Mouse (Mus musculus) monocyte, adult 2 months (primary cell): ENCODE results near the gene 2210408I21Rik.
A peak's percentile ranks its signal among the peaks of the same experiment; 100 is the strongest.
"Not testable (repeated sequence)": the region's sequence is repeated elsewhere in the genome, so short reads cannot be mapped to it uniquely, and the experiment has no call there.

ENCODE experiments used
- DNase-seq, 2 experiments: peaks; one replicate each; pipeline ENCODE4 v3.0.0; 2022; ENCODE audit warnings: low spot score in 2 of 2, low read depth in 1 of 2

Gene 2210408I21Rik

DNA sequence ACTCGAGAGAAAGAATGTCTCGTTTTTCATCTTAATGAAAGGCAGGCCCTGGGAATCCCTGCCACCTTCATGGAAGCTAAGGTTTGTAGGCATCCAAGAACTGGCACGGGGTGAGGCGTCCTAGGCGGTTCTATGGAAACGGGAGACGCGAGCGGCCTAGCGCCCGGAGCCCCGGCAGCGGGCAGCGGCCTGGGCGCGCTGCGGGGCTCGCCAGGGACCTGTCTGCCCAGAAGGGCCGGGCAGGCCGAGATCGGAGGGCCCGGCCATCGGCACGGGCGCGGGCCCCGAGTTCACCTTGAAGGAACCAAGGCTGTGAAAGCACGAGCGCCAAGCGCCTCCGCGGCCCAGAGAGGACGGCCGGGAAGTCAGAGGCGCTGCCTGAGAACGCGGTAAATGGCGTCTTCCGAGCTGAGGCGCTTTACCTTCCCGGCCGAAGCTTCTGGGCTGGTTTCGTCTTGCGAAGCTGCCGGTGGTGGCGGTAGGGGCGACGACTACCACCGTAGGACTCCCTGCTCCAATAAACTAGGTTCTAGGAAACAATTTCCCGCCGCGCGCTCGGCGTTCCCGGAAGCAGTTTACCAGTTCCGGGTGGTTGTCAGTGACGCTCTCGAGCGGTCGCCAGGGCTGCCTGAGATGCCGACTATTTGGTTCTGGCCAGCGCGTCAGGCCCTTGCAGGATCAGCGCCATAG is at the start of gene 2210408I21Rik, which contains the start of gene Slf1:
Gene 2210408I21Rik, plus strand, starts transcription at position 610 of the 690 bp plus-strand sequence.
Gene Slf1, minus strand, starts transcription at position 543 of the 690 bp plus-strand sequence.
- peak; percentile 42 to 62 for DNase-seq

DNA sequence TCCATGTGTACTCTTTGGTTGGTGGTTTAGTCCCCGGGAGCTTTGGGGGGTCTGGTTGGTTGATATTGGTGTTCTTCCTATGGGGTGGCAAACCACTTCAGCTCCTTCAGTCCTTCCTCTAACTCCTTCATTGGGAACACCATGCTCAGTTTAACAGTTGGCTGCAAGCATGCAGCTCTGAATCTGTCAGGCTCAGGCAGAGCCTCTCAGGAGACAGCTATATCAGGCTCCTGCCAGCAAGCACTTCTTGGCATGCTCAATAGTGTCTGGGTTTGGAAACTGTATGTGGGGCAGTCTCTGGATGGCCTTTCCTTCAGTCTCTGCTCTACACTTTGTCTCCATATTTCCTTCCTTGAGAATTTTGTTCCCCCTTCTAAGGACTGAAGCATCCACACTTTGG is 42.5 kb upstream of the 2210408I21Rik start:
- DNase-seq: not testable (repeated sequence)

DNA sequence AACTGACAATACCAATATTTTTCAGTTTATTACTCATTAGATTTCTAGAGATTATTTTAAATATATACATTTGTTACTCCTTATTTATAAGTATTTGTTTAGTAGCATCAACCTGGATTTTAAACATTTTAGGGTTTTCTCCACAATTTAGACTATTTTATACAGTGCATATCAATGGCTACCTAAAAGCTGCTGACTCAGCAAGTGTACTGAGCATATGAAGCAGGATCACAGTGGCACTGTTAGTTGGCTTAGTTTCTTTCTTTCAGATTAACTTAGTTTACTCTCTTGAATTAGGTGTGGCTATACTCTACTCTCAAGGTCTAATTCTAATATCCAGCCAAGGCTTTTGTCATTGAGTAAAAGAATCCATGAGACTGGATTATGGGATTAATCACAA is 27.6 kb upstream of the 2210408I21Rik start:
- no peak for DNase-seq

DNA sequence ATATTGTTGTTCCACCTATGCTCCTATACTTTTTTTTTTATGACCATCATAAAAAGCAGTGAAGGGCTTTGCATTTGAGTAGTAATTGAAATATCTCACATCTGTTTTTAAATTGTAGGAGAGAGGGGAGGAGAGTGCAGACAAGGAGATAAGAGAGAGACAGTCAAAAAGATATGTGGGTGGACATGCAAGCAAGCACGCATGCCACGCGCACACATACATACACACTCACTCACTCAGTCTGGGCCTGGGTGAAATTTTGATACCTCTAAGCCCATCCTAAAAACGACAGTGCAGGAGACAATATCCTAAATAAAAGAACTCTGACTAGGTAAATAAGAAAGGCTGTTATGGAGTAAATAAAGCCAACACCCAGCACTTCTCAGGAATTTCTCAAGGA is 16.6 kb upstream of the 2210408I21Rik start:
- DNase-seq: no peak

DNA sequence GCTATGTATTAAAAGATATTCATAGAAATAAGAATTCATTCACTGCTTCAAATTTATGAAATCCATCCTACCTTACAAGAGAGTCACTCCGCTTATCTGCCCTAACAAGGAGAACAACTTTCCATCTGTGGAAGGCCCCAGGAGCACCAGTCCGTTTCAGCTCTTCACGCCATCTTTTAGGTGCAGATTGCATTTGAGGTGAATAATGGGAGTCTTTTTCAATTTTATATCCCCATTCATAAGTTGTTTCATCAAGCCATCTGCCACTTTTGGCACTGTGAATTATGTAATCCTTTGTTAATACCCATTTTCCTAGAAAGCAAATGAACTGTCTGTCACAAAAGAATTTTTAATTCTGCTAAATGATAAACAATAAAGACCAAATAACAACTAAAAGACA is 10.2 kb upstream of the 2210408I21Rik start:
- no peak for DNase-seq

DNA sequence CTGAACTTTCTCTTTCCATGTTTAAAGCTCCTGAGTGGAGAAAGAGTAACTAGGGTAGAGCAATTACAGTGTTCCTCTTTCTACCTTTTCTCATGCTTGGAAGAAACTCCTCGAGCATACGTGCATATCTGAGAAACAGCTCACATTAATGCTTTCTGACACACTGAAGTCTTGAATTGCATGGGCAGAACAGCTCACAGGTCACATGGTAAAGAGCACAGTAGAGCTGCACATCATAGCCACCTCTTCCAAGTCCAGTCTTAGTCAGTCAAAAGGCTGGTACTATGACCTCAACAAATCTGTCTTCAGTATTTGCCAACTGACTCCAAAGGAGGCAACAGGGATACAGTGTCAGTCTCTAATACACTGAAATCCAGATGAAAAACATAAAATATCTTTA is 7.1 kb upstream of the 2210408I21Rik start:
- no peak for DNase-seq

DNA sequence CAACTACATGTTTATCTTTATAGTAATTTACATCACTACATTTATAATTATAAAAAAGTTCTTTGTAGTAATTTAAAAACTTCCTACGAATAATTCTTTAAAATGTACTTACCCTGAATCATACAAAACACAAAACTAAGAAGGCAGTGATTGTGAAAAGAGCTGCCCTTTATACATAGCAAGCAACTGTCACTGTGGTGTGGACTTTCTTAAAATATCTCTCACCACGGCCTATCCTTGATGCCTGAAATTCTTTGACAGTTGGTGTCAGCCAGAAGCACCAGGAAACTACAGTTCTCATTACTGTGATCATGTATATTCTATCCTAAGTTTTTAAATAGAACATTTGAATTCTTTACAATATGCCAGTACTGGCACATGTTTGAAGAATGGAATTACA is 4.2 kb upstream of the 2210408I21Rik start:
- DNase-seq: no peak

DNA sequence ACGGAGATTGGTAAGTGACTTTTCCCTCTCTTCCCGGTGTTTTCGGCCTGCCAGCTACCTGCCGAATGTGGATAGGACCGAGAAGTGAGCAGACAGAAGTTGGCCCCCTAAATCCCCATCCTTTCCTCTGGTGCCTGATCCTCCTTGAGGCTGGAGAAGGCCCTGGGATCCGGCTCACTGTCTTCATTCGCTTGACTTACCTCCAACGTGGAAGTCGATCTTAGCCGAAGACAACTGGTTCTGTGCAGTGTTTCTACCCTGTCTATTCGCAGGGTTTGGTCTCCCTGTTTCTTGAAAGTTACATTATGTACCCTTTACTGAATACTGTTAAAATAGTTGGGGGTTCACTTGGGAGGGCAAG is 261 bp downstream of the 2210408I21Rik start:
- DNase-seq: no peak

DNA sequence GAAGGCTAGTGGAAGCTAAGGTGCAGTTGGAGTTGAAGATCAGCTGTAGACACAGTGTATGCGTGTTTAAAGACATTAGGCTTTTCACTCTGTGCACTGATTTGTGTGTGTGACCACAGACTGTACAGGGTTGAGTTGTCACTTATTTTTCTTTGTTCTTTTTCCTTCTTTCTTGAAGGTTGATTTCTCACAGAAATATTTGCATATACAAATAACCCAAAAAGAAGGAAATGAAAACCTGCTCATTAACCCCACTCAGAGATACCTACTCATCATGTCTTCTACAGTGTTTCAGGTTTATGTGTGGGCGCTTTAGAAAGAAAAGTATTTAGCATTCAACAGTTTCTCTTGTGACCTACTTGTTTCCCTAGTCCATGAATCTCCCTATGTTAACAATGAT is 5.5 kb downstream of the 2210408I21Rik start:
- DNase-seq: no peak

DNA sequence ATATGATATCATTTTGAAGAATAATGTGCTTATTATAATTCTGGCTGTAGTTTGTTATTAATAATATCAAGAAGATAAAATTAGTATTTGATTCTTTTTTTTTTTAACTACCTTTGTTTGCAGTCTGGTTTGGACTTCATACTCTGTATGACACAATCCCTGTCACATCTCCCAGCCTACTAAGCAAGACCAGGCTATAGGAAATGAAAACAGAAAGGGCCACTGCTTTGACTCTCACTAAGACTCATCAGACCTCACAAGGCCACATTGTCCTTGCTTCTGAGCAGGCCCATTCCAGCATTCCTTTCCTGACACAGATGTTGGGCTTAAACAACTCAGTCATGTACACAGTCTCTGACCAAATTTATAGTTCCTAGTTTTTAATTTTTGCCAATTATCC is 42.6 kb downstream of the 2210408I21Rik start:
- DNase-seq: no peak

DNA sequence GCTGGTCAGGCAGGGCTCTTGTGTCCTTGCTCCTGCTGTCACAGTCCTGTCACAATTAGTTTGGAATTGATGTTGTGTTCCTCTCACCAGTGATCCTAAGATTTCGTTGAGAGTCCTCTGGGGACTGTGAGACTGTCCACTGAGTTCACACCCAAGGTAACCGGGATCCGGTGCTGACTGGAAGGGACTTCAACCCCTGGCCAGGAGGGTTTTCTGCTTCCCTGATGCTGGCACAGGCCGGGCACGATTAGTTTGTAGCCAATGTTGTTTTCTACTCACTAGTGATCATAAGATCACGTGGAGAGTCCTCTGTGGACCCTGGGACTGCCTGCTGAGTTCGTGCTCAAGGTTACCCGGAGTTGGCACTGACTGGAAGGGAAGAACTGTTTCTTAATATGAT is 55.3 kb downstream of the 2210408I21Rik start:
- DNase-seq: no peak

DNA sequence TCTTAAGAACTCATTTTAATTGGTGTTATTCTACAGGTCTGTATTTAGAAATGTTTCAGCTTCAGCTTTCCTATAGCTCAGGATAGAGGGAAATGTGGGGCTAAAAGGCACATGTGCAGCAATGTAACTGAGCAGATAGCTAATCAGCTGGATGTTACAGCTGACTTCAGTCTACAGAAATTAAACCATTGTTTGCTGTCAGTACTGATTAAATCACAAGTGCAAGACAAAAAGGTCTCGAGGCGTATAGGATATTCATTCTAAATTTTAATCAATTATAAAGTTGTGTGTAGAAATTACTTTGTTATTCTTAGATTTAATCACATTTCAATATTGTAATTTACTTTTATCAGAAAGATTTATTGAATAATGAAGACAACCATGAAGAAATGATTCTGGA is 56.9 kb downstream of the 2210408I21Rik start:
- DNase-seq: no peak

DNA sequence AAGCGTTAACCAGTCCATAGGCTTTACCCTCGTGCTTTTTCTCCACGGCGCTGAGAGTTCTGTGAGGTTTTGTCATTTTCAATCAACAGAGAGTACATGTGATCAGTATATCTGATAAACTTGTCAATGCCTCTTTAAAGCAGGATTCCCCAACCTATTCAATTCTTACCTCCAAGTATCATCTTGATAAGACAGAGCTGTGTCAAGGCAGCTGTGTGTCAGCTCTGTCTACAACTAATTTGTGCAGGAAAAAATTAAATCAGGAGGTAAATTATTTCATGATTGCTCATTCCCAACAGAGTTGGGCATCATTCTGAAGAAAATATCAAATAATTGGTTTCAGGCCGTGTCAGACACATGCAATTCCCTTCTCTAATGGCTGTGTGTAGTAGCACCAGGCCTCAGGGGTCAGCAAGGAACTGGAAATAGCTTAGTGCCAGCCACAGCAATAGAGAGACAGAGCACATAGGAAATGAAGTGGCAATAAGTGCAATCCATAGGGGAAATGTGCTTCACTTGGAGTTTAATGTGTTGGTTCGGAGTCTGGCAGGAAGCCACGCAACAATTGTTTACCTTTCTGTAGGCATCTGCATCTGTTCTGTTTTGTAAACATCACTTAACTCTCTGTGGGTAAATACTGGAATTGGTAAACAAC is 73.6 kb downstream of the 2210408I21Rik start:
- no peak for DNase-seq

DNA sequence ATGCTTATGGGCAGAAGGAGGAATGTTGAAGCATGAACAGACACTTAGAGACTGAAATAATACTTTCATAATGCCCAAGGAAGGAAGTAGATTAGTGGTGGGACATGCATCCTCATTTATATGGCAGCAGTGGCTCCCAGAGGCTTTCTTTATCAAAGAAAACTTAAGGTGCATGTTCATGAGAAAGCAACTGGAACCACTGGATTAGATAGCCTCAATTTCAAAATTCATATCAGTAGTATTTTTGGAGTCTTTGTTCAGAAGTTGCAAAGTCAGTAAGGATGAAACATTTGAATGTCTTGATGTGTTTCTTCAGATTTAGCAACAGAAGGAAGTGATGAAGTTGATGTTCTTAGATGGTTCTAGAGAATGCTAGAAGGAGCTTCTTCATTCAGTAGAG is 77.9 kb downstream of the 2210408I21Rik start:
- DNase-seq: no peak

DNA sequence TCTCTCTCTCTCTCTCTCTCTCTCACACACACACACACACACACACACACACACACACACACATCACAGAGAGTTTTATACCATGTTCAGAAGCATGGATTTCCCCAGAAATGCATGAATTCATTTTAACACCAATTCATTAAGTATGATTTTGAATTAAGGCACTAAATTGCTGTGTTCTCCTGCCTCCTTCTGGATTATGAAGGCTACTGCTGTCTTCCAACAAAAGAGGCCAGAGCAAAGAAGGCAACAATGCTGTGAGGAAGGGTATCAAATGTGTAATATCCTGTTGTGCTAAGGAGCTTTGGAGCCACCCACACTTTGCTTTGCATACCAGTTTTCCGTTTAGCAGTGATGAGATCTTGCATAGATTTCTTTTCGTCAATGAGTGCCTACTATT is 80.1 kb downstream of the 2210408I21Rik start:
- DNase-seq: no peak

DNA sequence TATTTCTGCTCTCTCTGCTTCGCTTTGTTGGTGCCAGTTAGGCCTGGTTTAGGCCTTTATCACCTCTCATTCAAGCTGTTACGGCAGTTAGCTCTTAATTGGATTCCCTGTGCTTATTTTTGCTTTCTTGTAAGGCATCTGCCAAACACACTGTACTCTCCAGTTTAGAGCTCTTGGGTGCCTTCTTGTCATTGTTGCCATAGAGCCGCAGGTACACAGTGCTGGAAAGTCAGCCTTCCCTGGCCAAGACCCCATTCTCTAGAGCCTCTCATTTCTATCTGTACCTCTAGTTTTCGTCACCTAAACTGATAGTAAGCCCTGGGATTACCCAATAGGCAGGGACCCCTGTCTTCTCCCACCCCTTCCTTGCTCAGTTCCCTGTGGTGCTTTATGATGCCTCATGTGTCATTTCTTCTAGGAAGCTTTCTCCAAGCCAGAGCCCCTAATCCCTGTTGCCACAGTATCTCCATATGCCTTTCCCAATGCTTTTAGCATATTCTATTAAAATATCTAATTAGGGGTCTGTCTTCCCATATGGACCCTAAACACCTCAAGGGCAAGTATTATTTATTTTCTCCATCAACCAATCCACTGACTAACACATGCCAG is 82.4 kb downstream of the 2210408I21Rik start:
- DNase-seq: no peak

DNA sequence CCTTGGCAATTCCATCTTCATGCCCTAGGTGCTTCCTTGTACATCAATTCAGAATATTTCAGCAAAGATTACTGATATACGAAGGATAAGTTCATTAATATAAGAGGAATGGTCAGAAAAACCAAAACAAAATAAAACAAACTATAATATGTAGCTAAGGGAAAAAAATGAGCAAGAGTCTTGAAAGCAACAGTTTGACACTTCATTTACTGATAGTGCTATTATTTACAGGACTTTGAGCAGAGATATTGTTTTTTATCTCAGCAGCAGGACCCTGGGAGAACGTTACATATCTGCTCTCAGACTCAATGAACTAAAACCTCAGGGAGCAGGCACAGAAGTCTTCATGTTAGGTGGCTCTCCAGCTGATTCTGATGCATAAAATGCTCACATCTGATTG is 85.7 kb downstream of the 2210408I21Rik start:
- no peak for DNase-seq

DNA sequence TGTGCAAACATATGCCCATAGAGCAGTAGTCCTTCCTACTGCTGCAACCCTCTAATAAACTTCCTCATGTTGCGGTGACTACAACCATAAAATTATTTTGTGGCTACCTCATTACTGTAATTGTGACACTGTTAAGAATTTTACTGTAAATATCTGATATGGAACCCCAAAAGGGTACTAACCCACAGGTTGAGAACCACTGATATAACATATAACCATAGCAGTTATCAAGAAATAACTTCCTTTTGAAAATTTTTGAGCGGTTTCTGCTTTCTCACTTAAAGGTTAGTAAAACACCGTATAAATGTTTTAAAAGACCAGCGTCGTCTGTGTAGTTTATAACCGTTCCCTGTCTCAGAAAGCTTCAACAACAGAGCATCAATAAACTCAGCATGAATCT is 121.2 kb downstream of the 2210408I21Rik start:
- DNase-seq: no peak

DNA sequence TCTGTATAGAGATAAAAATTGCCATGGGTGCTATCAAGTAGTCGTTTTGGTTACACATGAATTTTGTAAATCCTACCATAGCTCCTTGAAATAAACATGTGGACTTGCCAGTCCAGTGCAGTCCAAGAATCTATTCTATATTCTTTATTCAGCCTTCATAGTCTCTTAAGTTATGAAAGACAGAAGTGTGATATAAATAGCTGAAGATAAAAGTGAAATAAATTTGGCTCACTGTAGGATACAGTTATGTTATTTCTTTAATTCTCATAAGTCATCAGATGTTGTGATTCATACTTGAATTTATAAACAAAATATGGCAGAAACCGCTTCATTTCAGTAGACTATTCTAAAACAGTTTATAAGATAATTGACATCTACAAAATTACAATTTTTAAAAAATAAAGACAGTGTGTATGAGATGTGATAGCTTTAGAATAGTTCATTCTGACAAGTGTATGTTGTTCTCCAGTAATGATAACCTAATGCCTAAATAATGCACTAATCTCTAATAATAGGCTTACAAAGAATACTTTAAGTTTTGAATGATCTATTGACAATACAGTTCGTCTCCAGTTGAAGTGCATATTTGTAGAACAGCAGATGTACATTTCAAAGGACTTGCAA is 127.5 kb downstream of the 2210408I21Rik start:
- DNase-seq: no peak

DNA sequence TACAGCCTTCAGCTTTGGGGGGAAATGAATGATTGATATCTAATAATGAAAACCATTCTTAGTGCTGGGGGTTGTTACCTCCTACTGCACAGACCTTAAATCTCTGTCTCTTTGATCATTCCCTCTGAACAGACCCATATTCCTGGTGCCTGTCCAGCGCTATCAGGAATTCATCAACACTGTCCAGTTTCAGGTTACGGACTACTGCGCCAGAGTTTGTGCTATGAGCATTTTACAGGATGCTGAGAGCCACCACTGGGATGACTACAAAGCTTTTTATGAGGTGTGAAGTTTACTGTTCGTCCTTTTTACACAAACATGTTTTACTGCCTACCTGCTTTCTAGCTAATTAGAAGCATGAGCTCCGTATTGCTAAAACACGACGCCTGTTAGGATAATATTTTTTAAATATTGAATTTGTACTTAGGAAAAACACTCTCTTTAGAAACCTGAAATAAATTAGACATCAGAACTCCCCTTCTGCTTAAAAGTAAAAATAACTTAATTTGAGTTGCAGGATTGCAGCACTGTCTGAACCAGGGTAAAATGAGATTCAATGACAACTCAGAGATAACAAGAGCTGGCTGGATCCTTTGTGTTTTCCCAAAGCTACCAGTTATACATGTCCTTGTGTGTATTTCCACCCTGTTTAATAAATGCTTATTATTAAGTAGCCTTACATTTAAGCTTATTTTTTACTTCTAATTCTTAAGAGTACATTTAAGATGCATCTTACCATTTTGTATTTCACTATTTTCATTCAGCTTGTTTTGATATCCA is 128.2 kb downstream of the 2210408I21Rik start:
- no peak for DNase-seq

DNA sequence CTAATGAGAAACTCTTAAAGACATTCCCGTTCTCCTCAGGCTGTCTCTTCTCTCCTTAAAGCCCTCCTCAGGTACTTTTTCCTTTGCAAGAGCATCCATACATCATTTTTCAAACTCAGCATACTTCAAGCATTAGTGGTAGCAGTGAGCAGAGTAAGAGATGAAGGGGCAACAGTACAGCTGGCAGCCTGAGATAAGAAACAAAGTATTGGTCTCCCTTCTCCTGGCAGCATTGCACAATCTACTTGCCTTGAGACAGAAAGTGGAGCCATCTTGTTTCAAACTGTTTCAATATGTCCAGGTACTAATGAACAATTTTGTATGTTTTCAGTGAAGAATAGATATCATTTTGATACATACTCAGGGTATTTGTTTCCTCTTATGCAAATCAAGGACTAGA is 129.1 kb downstream of the 2210408I21Rik start:
- DNase-seq: no peak
